Mouse (Mus musculus): ENCODE results near the gene Snx18. TPM values are rescaled to one million over a fixed set of nuclear protein-coding genes. Genes with fewer than 3 reads are reported as not detected.

Snx18 gene
- total RNA-seq, 2 experiments from 2014 or later, result 22.6 to 22.8 TPM

DNA sequence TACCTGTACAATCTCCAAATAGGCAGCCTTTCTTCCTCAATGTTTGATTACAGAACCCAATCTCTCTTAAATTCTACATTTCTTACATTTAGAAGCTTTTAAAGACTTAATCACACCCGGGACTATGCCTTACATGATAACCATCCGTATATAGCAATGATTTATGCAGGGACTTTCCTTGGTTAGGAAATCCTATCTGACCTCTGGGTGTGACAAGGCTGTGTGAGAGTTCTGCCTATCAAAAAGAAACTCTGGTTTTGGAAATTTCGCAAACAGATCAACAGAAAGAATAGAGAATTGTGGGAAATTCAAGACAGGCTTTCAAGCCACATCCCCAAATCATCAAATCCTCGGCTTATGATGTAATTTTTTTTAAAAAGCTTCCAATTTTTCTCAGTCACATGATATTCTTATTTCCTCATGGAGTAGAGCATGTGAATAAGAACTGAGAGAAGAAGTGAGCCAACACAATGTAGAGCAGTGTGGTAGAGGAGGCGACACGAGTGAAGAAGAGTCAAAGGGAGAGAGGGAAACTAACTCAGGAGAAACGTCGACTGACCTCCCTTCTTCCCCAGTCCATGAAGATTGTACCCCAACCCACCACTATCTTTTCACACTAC is 70.4 kb downstream of the Snx18 start:
- TF ChIP-seq CTCF (IDR thresholded peaks at IDR 0.05), result no peak
- DNase-seq (ENCODE audit: extremely low spot score in 1 of 2, low spot score in 2 of 2), result no peak
- intact Hi-C loops (cut with DNase I), result no loop called here

GRCm38 (mm10) chr13:113542374-113542773 is 76.0 kb downstream of the Snx18 start:
- Histone ChIP-seq H3K27ac (no peak overlapping the region), H3K4me3 (no peak overlapping the region)
- intact Hi-C loops (cut with DNase I), result no loop called here
- TF ChIP-seq CTCF (IDR thresholded peaks at IDR 0.05), result no peak
- no peak for DNase-seq (ENCODE audit: extremely low spot score in 1 of 2, low spot score in 2 of 2)

More for the DNA sequence above, 70.4 kb downstream of the Snx18 start:
- Histone ChIP-seq H3K4me3 (no peak overlapping the region), H3K27ac (no peak overlapping the region)

Other genes starting within 250 kb of the Snx18 start
- gene Hspb3, start 45.1 kb upstream of the Snx18 start, total RNA-seq (2021), result 1 to 10 TPM; 6.6 to 8.1 TPM
- gene Arl15, start 175.9 kb upstream of the Snx18 start, total RNA-seq (2021), result 10 to 100 TPM; 34.2 to 35.5 TPM